Mouse (Mus musculus) liver, embryonic 16.5 days (tissue): ENCODE measurements around the gene U2af1l4. TPM values are rescaled to one million over a fixed set of nuclear protein-coding genes. Genes with fewer than 3 reads are reported as not detected.

Experiments used
- ATAC-seq: fragments of 200-750 bp; cut with Nextera tagmentation; 2 replicates; pipeline ENCODE4 v1.8.0; 2017; ENCODE audit warnings: low read depth, mild to moderate bottlenecking, moderate number of reproducible peaks, moderate library complexity
- H3K27ac ChIP-seq: fragments of 300-500 bp; sonication (generic); 2 replicates; pipeline ENCODE4 v1.5.1; 2014; ENCODE audit warnings: mild to moderate bottlenecking, low read length
- H3K27me3 ChIP-seq: fragments of 300-500 bp; sonication (generic); 2 replicates; pipeline ENCODE4 v1.6.1; 2014; ENCODE audit warnings: low read depth, low read length, mixed read lengths; ENCODE audit not compliant: control insufficient read depth, insufficient read depth
- H3K36me3 ChIP-seq: fragments of 300-500 bp; sonication (generic); 2 replicates; pipeline ENCODE4 v1.6.1; 2014; ENCODE audit warnings: mild to moderate bottlenecking; ENCODE audit not compliant: control insufficient read depth, insufficient read depth
- H3K4me1 ChIP-seq: fragments of 300-500 bp; sonication (generic); 2 replicates; pipeline ENCODE4 v1.6.1; 2014; ENCODE audit warnings: low read depth, low read length, mixed read lengths; ENCODE audit not compliant: control insufficient read depth
- H3K4me2 ChIP-seq: fragments of 300-500 bp; sonication (generic); 2 replicates; pipeline ENCODE4 v1.6.1; 2014; ENCODE audit warnings: low read depth, low read length, mixed read lengths
- H3K4me3 ChIP-seq: fragments of 300-500 bp; sonication (generic); 2 replicates; pipeline ENCODE4 v1.5.1; 2014; ENCODE audit warnings: low read depth, mild to moderate bottlenecking, low read length
- H3K9ac ChIP-seq: fragments of 300-500 bp; sonication (generic); 2 replicates; pipeline ENCODE4 v1.6.1; 2014; ENCODE audit warnings: low read depth, low read length
- H3K9me3 ChIP-seq: fragments of 300-500 bp; sonication (generic); replicated peaks from 2 replicates; pipeline ENCODE4 v1.6.1; 2016; ENCODE audit warnings: low read length; ENCODE audit not compliant: control insufficient read depth
- WGBS: fragments of 180-500 bp; shearing (Covaris S2); extraction: QIAGEN DNeasy Blood & Tissue Kit; methylation state at CpG from one replicate; pipeline ENCODE4 v1.1.7; 2014; ENCODE audit not compliant: insufficient replicate concordance; 5-methylcytosine and 5-hydroxymethylcytosine counted together
- polyA plus RNA-seq: library from polyadenylated mRNA; unstranded; fragments of >200 nt; fragmentation: Nextera tagmentation; extraction: Ambion mirVana; gene quantifications from 2 replicates; pipeline ENCODE4 v1.2.1, GENCODE M21; 2015

The U2af1l4 gene
- polyA plus RNA-seq, 1 experiment from 2014 or later = 32.6 TPM

- under 1% methylated on average over 53 of the region's 68 CpGs for WGBS
- H3K27me3 ChIP-seq = no peaks in the 10 kb centered on the region
- peak within 1 kb of the TSS; percentile 93 for H3K4me2 ChIP-seq
- H3K9me3 ChIP-seq = no peaks in the 10 kb centered on the region
- H3K36me3 ChIP-seq = peaks cover 28% of the 10 kb centered on the region
- H3K27ac ChIP-seq = peak within 1 kb of the TSS; percentile 87
- peak within 1 kb of the TSS; percentile 95 for H3K4me3 ChIP-seq
- peak within 1 kb of the TSS; percentile 99 for H3K9ac ChIP-seq
- peak; percentile 95 for ATAC-seq
- peaks cover 22% of the 10 kb centered on the region for H3K4me1 ChIP-seq
These were observed 25.8 kb downstream of the U2af1l4 start, which contains the start of gene Kmt2b for GRCm38 (mm10) chr7:30588676-30589434. TSS of gene Kmt2b (minus strand) at chr7:30588726.

GRCm38 (mm10) chr7:30589435-30590301, 26.6 kb downstream of the U2af1l4 start:
- peaks cover 24% of the 10 kb centered on the region for H3K4me1 ChIP-seq
- H3K9ac ChIP-seq = peak overlapping the region; percentile 99
- peaks cover 20% of the 10 kb centered on the region for H3K36me3 ChIP-seq
- peak; percentile 33 for ATAC-seq
- peak overlapping the region; percentile 95 for H3K4me3 ChIP-seq
- H3K4me2 ChIP-seq = peak overlapping the region; percentile 93
- H3K27ac ChIP-seq = peak overlapping the region; percentile 87
- no peaks in the 10 kb centered on the region for H3K27me3 ChIP-seq
- 29% methylated on average over 40 of the region's 40 CpGs for WGBS
- no peaks in the 10 kb centered on the region for H3K9me3 ChIP-seq

- Histone ChIP-seq H3K27ac (no peak overlapping the region), H3K9ac (no peak overlapping the region), H3K4me3 (no peak overlapping the region), H3K4me2 (no peak overlapping the region), H3K9me3 (no peaks in the 10 kb centered on the region), H3K36me3 (peaks cover 6% of the 10 kb centered on the region), H3K4me1 (peaks cover 24% of the 10 kb centered on the region), H3K27me3 (no peaks in the 10 kb centered on the region)
- 70% methylated on average over 9 of the region's 9 CpGs for whole genome bisulfite sequencing
- no peak for ATAC-seq
These were observed 28.0 kb downstream of the U2af1l4 start for GRCm38 (mm10) chr7:30590927-30591604.

GRCm38 (mm10) chr7:30591605-30591951, 28.5 kb downstream of the U2af1l4 start:
- H3K9ac ChIP-seq = no peak overlapping the region
- no peaks in the 10 kb centered on the region for H3K9me3 ChIP-seq
- WGBS = 79% methylated on average over 4 of the region's 4 CpGs
- ATAC-seq = no peak
- H3K4me2 ChIP-seq = no peak overlapping the region
- no peak overlapping the region for H3K27ac ChIP-seq
- H3K4me1 ChIP-seq = peaks cover 23% of the 10 kb centered on the region
- peaks cover 1% of the 10 kb centered on the region for H3K36me3 ChIP-seq
- H3K4me3 ChIP-seq = no peak overlapping the region
- H3K27me3 ChIP-seq = no peaks in the 10 kb centered on the region

- H3K4me3 ChIP-seq = no peak overlapping the region
- no peak overlapping the region for H3K9ac ChIP-seq
- H3K4me1 ChIP-seq = peaks cover 10% of the 10 kb centered on the region
- no peak for ATAC-seq
- H3K9me3 ChIP-seq = no peaks in the 10 kb centered on the region
- no peak overlapping the region for H3K27ac ChIP-seq
- no peaks in the 10 kb centered on the region for H3K27me3 ChIP-seq
- WGBS = 42% methylated on average over 5 of the region's 5 CpGs
- H3K36me3 ChIP-seq = no peaks in the 10 kb centered on the region
- H3K4me2 ChIP-seq = no peak overlapping the region
These were observed 29.8 kb downstream of the U2af1l4 start for GRCm38 (mm10) chr7:30592772-30593423.

GRCm38 (mm10) chr7:30593579-30594509, 30.7 kb downstream of the U2af1l4 start:
- 52% methylated on average over 10 of the region's 10 CpGs for WGBS
- H3K36me3 ChIP-seq = no peaks in the 10 kb centered on the region
- no peak overlapping the region for H3K9ac ChIP-seq
- no peak overlapping the region for H3K27ac ChIP-seq
- no peak overlapping the region for H3K4me2 ChIP-seq
- no peaks in the 10 kb centered on the region for H3K9me3 ChIP-seq
- H3K4me1 ChIP-seq = peaks cover 10% of the 10 kb centered on the region
- no peaks in the 10 kb centered on the region for H3K27me3 ChIP-seq
- H3K4me3 ChIP-seq = no peak overlapping the region
- ATAC-seq = no peak

GRCm38 (mm10) chr7:30594510-30595024, 31.5 kb downstream of the U2af1l4 start:
- WGBS = 49% methylated on average over 4 of the region's 4 CpGs

More at GRCm38 (mm10) chr7:30594510-30595024, 31.5 kb downstream of the U2af1l4 start:
- H3K4me3 ChIP-seq = no peak overlapping the region
- H3K9me3 ChIP-seq = no peaks in the 10 kb centered on the region
- no peak overlapping the region for H3K4me2 ChIP-seq
- no peaks in the 10 kb centered on the region for H3K36me3 ChIP-seq
- H3K27me3 ChIP-seq = no peaks in the 10 kb centered on the region
- peaks cover 9% of the 10 kb centered on the region for H3K4me1 ChIP-seq
- H3K9ac ChIP-seq = no peak overlapping the region
- ATAC-seq = no peak
- no peak overlapping the region for H3K27ac ChIP-seq
